Mouse (Mus musculus): ENCODE results near the gene Sowaha.

DNA sequence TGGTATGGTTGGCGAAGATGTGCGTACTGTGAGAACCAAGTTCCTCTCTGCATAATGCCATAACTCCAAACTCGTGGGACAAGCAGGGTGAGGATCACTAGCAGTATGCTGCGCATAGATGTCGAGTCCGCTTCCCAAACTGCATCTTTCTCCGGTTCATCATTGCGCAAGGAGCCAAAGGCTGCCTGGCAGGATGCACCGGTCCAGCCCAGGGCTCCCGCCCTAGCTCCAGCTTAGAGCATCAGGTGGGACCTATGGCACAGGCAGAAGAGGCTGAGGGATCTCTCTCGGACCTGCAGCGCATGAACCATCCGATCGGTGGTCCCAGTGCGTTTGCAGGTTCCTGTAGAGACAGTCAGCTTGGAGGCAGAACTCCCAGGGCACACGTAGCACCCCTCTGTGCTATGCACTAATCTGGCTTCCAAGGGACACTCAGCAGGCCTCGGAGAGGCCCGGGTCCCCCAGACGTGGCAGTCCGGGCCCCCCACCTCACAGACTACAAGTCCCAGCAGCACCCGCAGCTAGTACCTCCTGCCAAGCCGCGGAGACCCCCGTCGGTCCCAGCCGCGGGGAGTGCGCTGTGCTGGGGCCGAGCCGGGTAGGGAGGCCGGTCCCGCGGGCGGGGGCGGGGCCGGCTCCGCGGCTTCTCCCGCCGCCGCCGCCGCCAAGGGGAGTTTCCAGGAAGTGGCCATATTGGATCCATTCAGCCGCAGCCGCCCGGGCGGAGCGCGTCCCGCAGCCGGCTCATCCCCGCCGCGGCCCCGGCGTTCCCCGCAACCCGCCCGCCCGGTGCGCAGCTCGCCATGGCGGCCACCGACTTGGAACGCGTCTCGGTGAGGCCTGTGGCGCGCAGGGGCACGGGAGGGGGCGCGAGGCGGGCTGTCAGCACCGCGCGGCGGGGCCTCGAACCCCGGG lies 39.4 kb upstream of the Sowaha start, which contains the start of gene Sept8:
- TF ChIP-seq FLI1 (IDR thresholded peaks at IDR 0.05; ENCODE audit: low read length): no peak
- no peak for TF ChIP-seq GATA1 (IDR thresholded peaks at IDR 0.05; ENCODE audit: borderline replicate concordance, low read length)
